Mouse (Mus musculus) stomach, postnatal 0 days (tissue): ENCODE measurements around the gene Gcsh. TPM values are rescaled to one million over a fixed set of nuclear protein-coding genes. Genes with fewer than 3 reads are reported as not detected.

Experiments used
- ATAC-seq: fragments of 200-750 bp; cut with Nextera tagmentation; 2 replicates; pipeline ENCODE4 v1.8.0; 2017; ENCODE audit not compliant: low FRiP score, low TSS enrichment
- DNase-seq: peaks from one replicate; pipeline ENCODE4 v3.0.0-alpha.2; 2016; ENCODE audit warnings: low spot score
- H3K27ac ChIP-seq: fragments of 300-500 bp; sonication (generic); replicated peaks from 2 replicates; pipeline ENCODE4 v1.5.1; 2014; ENCODE audit warnings: mild to moderate bottlenecking, control low read depth
- H3K27me3 ChIP-seq: fragments of 300-500 bp; sonication (generic); 2 replicates; pipeline ENCODE4 v1.6.1; 2014; ENCODE audit warnings: low read length; ENCODE audit not compliant: control insufficient read depth, insufficient read depth
- H3K36me3 ChIP-seq: fragments of 300-500 bp; sonication (generic); 2 replicates; pipeline ENCODE4 v1.6.1; 2014; ENCODE audit warnings: low read length, mixed read lengths; ENCODE audit not compliant: control insufficient read depth, insufficient read depth
- H3K4me1 ChIP-seq: fragments of 300-500 bp; sonication (generic); replicated peaks from 2 replicates; pipeline ENCODE4 v1.6.1; 2014; ENCODE audit warnings: antibody characterized with exemption; ENCODE audit not compliant: control insufficient read depth, insufficient read depth
- H3K4me2 ChIP-seq: fragments of 300-500 bp; sonication (generic); replicated peaks from 2 replicates; pipeline ENCODE4 v1.6.1; 2014; ENCODE audit warnings: low read depth, mild to moderate bottlenecking, control low read depth, moderate library complexity
- H3K4me3 ChIP-seq: fragments of 300-500 bp; sonication (generic); 2 replicates; pipeline ENCODE4 v1.5.1; 2014; ENCODE audit warnings: low read depth, low read length, control low read depth
- H3K9ac ChIP-seq: fragments of 300-500 bp; sonication (generic); 2 replicates; pipeline ENCODE4 v1.6.1; 2014; ENCODE audit warnings: mild to moderate bottlenecking, low read length, control low read depth, mixed read lengths
- H3K9me3 ChIP-seq: fragments of 300-500 bp; sonication (generic); 2 replicates; pipeline ENCODE4 v1.6.1; 2016; ENCODE audit warnings: low read length; ENCODE audit not compliant: control insufficient read depth
- CTCF ChIP-seq: IDR thresholded peaks from 2 replicates; pipeline ENCODE4 v1.5.1; 2016; ENCODE audit warnings: antibody characterized with exemption, low read depth, mild to moderate bottlenecking, moderate library complexity
- EP300 ChIP-seq: optimal IDR thresholded peaks from 2 replicates; pipeline ENCODE3; 2016; ENCODE audit warnings: antibody characterized with exemption
- WGBS: fragments of 180-500 bp; shearing (Covaris S2); extraction: QIAGEN DNeasy Blood & Tissue Kit; methylation state at CpG from one replicate; pipeline ENCODE4 v1.1.7; 2014; 5-methylcytosine and 5-hydroxymethylcytosine counted together
- polyA plus RNA-seq: library from polyadenylated mRNA; unstranded; fragments of >200 nt; fragmentation: Nextera tagmentation; extraction: Ambion mirVana; gene quantifications from 2 replicates; pipeline ENCODE4 v1.2.1, GENCODE M21; 2015

The Gcsh gene
- 87.5 and 89.3 TPM in 2 replicates for polyA plus RNA-seq

DNA sequence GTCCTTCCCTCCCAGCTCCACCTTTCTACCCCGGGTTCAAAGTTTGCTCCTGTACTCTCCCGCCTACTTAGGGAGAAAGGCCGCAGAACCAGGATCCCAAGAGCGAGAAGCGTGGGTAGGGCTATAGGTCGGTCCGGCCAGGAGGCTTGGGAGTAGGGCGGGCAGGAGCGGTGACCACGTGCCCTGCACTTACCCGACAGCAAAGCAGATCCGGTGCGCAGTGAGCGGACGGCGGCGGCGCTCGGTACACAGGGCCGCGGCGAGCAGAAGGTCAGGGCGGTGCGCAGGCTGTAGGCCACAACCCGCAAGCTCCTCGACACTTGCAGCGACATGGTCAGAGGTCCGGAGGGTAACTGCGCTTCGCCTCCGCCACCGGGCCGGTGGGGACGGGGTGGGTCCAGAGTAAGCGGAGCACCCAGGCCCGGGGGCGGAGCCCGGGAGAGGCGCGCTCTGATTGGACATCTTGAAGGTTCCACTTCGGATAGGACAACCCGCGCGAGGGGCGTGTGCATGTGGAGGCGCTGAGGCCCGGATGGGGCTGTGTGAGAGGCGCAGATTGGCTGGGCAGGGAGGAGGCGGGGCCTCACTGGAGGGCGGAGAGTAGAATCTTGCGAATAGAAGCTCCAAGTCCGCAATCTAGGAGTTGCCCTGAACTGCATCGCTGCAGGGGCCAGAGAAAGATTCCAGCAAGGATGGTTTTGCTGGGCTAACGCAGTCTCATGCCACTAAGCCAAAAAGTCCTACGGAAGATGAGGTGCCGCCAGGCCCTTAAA is at the start of gene Gcsh:
TSS of gene Gcsh (minus strand) at position 443 of the 773 bp plus-strand sequence.
- Histone ChIP-seq H3K36me3 (peaks cover 2% of the 10 kb centered on the region; the same call in 1 of the 2 replicates), H3K4me3 (peak within 1 kb of the TSS; percentile 65), H3K9me3 (no peaks in the 10 kb centered on the region), H3K27ac (peak within 1 kb of the TSS; percentile 56), H3K27me3 (no peaks in the 10 kb centered on the region), H3K4me2 (peak within 1 kb of the TSS; percentile 66), H3K9ac (peak within 1 kb of the TSS; percentile 54), H3K4me1 (no peaks in the 10 kb centered on the region)
- DNase-seq, result peak; percentile 100
- no peak for TF ChIP-seq EP300
- TF ChIP-seq CTCF, result peak; percentile 4; the same call in 1 of the 2 replicates
- ATAC-seq, result peak; percentile 100
- WGBS, result under 1% methylated on average over 56 of the region's 56 CpGs

DNA sequence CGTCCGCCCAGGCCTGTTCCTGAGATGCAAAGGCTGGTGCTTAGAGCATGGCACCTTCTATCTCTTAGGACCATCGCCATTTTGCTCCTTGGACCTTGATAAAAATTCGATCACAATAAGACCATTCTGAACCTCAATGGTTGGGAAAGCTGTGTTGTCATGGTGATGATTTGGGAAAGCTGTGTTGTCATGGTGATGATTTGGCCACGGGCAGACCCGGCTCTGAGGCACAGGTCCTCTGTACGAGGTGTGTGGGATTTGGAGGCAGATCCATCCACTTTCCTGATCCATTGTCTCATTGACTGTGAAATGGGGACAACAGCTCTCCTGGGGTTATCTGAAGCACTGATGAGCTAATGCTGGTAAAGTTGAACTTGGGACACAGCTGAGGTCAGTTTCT is 46.5 kb upstream of the Gcsh start:
- TF ChIP-seq CTCF (no peak), EP300 (no peak)
- Histone ChIP-seq H3K9ac (no peak overlapping the region), H3K4me3 (no peak overlapping the region), H3K9me3 (no peaks in the 10 kb centered on the region), H3K27me3 (no peaks in the 10 kb centered on the region), H3K4me2 (no peak overlapping the region), H3K4me1 (no peaks in the 10 kb centered on the region), H3K36me3 (no peaks in the 10 kb centered on the region), H3K27ac (no peak overlapping the region)
- WGBS, result 72% methylated on average over 7 of the region's 7 CpGs
- DNase-seq, result no peak
- no peak for ATAC-seq

DNA sequence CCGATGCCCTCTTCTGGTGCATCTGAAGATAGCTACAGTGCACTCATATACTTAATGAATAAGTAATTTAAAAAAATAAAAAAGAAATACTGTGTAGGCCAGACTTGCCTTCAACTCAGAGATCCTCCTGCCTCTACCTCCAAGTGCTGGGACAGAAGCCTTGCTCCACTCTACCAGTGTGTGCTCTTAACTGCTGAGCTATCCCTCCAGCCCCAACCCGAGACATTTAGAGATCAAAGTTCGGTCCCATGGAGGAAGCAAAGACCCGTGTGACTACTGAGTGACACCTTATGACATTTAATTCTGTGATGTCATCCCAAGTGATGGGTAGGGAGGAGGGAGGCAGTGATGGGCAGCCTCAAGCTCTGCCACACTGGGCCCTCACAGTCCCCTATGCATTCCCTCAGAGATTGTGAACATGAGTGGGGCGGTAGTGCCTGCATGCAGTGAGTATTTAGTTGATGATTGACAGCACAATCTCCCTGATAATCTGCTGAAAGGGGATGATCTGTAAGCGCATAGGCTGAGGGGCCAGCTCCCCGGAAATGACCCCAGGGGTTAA is 44.1 kb upstream of the Gcsh start:
- WGBS, result 84% methylated on average over 7 of the region's 7 CpGs

DNA sequence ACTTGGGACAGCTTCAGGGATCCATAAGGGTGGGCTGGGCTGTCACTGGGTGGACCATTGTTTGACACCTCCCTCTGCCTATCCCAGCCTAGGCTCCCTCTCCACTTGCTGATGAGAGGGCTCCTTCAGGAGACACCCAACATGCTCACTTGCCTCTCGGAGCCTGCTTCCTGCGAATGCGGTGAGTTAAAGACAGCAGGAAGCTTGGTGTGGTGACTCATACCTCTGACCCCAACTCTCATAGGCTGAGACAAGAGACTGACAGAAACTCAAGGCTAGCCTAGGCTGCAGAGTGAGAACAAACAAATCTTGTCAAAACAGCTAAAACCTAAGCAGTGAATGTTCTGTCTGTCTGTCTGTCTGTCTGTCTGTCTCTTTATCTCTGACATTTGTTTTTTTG is 40.1 kb upstream of the Gcsh start:
- H3K4me2 ChIP-seq, result no peak overlapping the region
- 64% methylated on average over 3 of the region's 3 CpGs for WGBS
- no peaks in the 10 kb centered on the region for H3K4me1 ChIP-seq
- H3K36me3 ChIP-seq, result no peaks in the 10 kb centered on the region
- DNase-seq (no peak), ATAC-seq (no peak)
- no peak overlapping the region for H3K9ac ChIP-seq
- H3K4me3 ChIP-seq, result no peak overlapping the region
- no peaks in the 10 kb centered on the region for H3K27me3 ChIP-seq
- TF ChIP-seq EP300 (no peak), CTCF (no peak)
- no peak overlapping the region for H3K27ac ChIP-seq
- H3K9me3 ChIP-seq, result no peaks in the 10 kb centered on the region

More for the DNA sequence above, 44.1 kb upstream of the Gcsh start:
- ATAC-seq, result no peak
- Histone ChIP-seq H3K4me2 (no peak overlapping the region), H3K27me3 (no peaks in the 10 kb centered on the region), H3K9me3 (no peaks in the 10 kb centered on the region), H3K9ac (no peak overlapping the region), H3K27ac (no peak overlapping the region), H3K4me3 (no peak overlapping the region), H3K4me1 (no peaks in the 10 kb centered on the region), H3K36me3 (no peaks in the 10 kb centered on the region)
- TF ChIP-seq CTCF (no peak), EP300 (no peak)
- no peak for DNase-seq

DNA sequence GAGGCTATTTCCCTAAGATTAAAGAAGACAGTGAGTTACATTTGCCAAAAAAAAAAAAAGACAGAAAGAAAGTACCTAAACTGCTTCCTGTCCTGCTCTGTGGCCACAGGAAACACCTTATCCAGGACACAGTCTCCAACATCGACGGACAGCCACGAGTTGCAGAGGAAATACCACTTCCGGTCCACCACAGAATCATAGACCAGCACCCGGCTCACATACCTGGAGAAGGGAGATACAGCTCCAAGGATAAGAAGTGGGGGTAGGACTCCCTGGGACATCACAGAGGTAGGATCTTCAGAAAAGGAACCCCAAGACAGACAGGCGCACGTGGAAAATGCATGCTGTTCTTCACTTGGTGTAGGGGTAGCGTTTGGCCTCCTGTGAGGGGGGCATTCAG is 39.3 kb upstream of the Gcsh start:
- no peak for ATAC-seq
- Histone ChIP-seq H3K9ac (no peak overlapping the region), H3K4me1 (no peaks in the 10 kb centered on the region), H3K4me3 (no peak overlapping the region), H3K36me3 (no peaks in the 10 kb centered on the region), H3K9me3 (no peaks in the 10 kb centered on the region), H3K27me3 (no peaks in the 10 kb centered on the region), H3K4me2 (no peak overlapping the region), H3K27ac (no peak overlapping the region)
- DNase-seq, result no peak
- no peak for TF ChIP-seq EP300
- TF ChIP-seq CTCF, result no peak
- 79% methylated on average over 8 of the region's 8 CpGs for WGBS

DNA sequence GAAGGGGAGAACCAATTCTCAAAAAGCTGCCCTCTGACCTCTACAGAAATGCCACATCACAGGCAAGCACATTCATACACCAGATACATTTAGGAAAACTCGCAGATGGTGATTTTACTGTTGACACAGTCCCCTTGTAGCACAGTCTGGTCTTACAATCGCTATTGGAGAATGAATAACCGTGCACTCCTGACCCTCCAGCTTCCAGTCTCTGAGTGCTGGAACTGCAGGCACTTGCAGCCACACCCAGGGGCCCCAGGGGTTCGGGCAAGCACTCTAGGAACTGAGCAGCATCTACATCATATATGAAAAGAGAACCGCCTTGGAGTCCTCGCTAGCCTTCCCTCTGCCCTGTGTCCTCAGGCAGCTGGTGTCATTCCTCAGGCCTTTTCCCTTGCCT is 38.1 kb upstream of the Gcsh start:
- no peaks in the 10 kb centered on the region for H3K9me3 ChIP-seq
- H3K4me2 ChIP-seq, result no peak overlapping the region
- H3K36me3 ChIP-seq, result no peaks in the 10 kb centered on the region
- ATAC-seq, result no peak
- H3K27me3 ChIP-seq, result no peaks in the 10 kb centered on the region
- WGBS, result 39% methylated on average over 6 of the region's 6 CpGs
- no peaks in the 10 kb centered on the region for H3K4me1 ChIP-seq
- no peak overlapping the region for H3K4me3 ChIP-seq
- peak; percentile 23 for DNase-seq
- H3K9ac ChIP-seq, result no peak overlapping the region
- TF ChIP-seq CTCF (no peak), EP300 (no peak)
- H3K27ac ChIP-seq, result no peak overlapping the region
